Mouse (Mus musculus) hindbrain, postnatal 0 days (tissue): ENCODE results near the gene Caskin1. TPM values are rescaled to one million over a fixed set of nuclear protein-coding genes. Genes with fewer than 3 reads are reported as not detected.

ENCODE experiments used
- ATAC-seq: fragments of 200-750 bp; cut with Nextera tagmentation; 2 replicates; pipeline ENCODE4 v1.8.0; 2017; ENCODE audit warnings: mild to moderate bottlenecking, moderate TSS enrichment, moderate library complexity
- DNase-seq: peaks from one replicate; pipeline ENCODE4 v3.0.0-alpha.2; 2015; ENCODE audit warnings: low spot score
- H3K27ac ChIP-seq: fragments of 300-500 bp; sonication (generic); 2 replicates; pipeline ENCODE4 v1.5.1; 2014; ENCODE audit warnings: mild to moderate bottlenecking
- H3K27me3 ChIP-seq: fragments of 300-500 bp; sonication (generic); 2 replicates; pipeline ENCODE4 v1.6.1; 2014; ENCODE audit warnings: low read length, mixed read lengths; ENCODE audit not compliant: insufficient read depth
- H3K36me3 ChIP-seq: fragments of 300-500 bp; sonication (generic); 2 replicates; pipeline ENCODE4 v1.6.1; 2014; ENCODE audit warnings: low read length, mixed read lengths; ENCODE audit not compliant: insufficient read depth
- H3K4me1 ChIP-seq: fragments of 300-500 bp; sonication (generic); 2 replicates; pipeline ENCODE4 v1.6.1; 2014; ENCODE audit warnings: antibody characterized with exemption, low read length, mixed read lengths; ENCODE audit not compliant: insufficient read depth
- H3K4me2 ChIP-seq: fragments of 300-500 bp; sonication (generic); 2 replicates; pipeline ENCODE4 v1.6.1; 2014; ENCODE audit warnings: low read depth, mild to moderate bottlenecking, low read length, moderate library complexity, mixed read lengths
- H3K4me3 ChIP-seq: fragments of 300-500 bp; sonication (generic); 2 replicates; pipeline ENCODE4 v1.5.1; 2014; ENCODE audit warnings: low read length
- H3K9ac ChIP-seq: fragments of 300-500 bp; sonication (generic); replicated peaks from 2 replicates; pipeline ENCODE4 v1.6.1; 2014; ENCODE audit warnings: mild to moderate bottlenecking, low read length, moderate library complexity, mixed read lengths
- H3K9me3 ChIP-seq: fragments of 300-500 bp; sonication (generic); 2 replicates; pipeline ENCODE4 v1.6.1; 2016; ENCODE audit warnings: low read length, mixed read lengths
- CTCF ChIP-seq: IDR thresholded peaks from 2 replicates; pipeline ENCODE4 v1.5.1; 2016; ENCODE audit warnings: antibody characterized with exemption, control low read depth, low read depth
- WGBS: fragments of 180-500 bp; shearing (Covaris S2); extraction: QIAGEN DNeasy Blood & Tissue Kit; methylation state at CpG from one replicate; pipeline ENCODE4 v1.1.7; 2014; 5-methylcytosine and 5-hydroxymethylcytosine counted together
- polyA plus RNA-seq: library from polyadenylated mRNA; unstranded; fragments of >200 nt; fragmentation: Nextera tagmentation; extraction: Ambion mirVana; gene quantifications from 2 replicates; pipeline ENCODE4 v1.2.1, GENCODE M21; 2015
- total RNA-seq: library from RNA; depleted of rRNA; stranded (reverse); fragments of >200 nt; gene quantifications from 2 replicates; pipeline ENCODE4 v1.2.3, GENCODE M21; 2014; rRNA removed

Caskin1 gene
- total and polyA plus RNA-seq, 2 experiments from 2014 or later: 42.1 to 163 TPM

DNA sequence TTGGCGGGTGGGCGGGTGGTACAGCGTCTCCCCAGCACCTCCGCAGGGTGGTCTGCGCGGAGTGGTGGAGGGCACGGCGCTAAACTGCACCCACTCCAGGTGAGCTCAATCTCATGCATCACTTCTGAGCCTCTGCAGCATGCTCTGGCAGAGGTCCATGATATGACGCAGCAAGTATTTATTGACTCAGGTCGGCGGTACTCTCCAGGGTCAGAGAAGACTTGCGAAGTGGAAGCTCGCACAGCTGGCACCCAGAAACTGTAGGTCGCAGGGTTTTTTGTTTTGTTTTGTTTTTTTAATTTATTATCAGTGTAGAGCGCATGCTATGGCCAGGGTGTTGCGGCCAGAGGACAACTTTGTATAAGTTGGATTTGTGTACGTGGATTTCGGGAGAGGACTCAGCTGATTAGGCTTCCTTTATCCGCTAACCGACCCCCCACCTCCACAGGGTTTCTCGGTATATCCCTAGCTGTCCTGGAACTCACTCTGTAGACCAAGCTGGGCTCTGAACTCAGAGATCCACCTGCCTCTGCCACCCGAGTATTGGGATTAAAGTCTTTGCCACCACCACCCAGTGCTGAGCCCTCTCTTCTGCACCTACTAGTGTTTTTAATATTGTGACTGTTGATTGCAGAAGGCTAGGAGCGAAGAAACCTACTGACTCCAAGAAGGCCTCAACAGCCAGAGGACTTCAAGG, 60.7 kb downstream of the Caskin1 start:
- Histone ChIP-seq H3K4me1 (peaks cover 26% of the 10 kb centered on the region), H3K9me3 (no peaks in the 10 kb centered on the region), H3K27me3 (no peaks in the 10 kb centered on the region), H3K36me3 (no peaks in the 10 kb centered on the region), H3K9ac (peak overlapping the region; percentile 96; the same call in 1 of the 2 replicates), H3K4me3 (peak overlapping the region; percentile 85), H3K27ac (peak overlapping the region; percentile 99), H3K4me2 (peak overlapping the region; percentile 90)
- peak; percentile 13 for ATAC-seq
- TF ChIP-seq CTCF: no peak
- DNase-seq: peak; percentile 52
- 5% methylated on average over 23 of the region's 23 CpGs for WGBS

DNA sequence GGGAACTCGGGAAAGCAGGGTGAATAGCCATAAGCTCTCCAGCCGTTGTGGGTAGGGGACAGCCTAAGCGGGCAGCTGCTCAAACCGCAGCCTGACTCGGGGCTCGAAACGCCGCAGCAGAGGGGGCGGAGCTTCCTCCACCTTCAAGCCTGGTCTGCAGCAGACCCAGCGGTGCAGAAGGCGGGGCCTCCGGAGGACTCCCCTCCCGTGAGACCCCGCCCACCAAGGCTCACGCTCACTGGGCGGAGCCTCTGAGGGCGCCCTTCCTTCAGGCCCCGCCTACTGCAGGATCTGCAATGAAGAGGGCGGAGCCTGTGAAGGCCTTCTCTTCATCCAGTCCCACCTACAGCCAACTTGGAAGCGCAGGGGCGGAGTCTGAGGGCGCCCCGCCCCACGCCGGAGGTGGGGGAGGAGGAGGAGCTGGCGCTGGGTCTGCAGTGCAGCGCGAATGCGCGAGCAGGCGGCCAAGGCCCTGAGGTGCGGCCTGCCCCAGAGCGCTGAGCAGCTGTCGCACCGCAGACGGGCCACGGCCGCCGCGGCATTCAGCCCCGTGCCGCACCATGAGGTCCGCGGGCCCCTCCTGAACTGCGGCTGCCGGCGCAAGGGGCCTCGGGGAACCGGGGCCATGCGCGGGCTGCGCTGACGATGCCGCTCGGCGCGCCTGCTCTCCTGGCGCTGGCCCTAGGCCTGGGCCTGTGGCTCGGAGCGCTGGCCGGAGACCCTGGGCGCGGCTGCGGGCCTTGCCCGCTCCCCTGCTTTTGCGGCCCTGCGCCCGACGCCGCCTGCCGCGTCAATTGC, 61.4 kb downstream of the Caskin1 start, which contains the start of gene Pkd1:
Gene Pkd1 (plus strand): TSS at position 217 of the 798 bp plus-strand sequence.
- no peaks in the 10 kb centered on the region for H3K9me3 ChIP-seq
- ATAC-seq (peak; percentile 96), DNase-seq (peak; percentile 99)
- peak within 1 kb of the TSS; percentile 85 for H3K4me3 ChIP-seq
- H3K4me1 ChIP-seq: peaks cover 26% of the 10 kb centered on the region
- no peaks in the 10 kb centered on the region for H3K27me3 ChIP-seq
- peak within 1 kb of the TSS; percentile 96 for H3K9ac ChIP-seq
- WGBS: 0% methylated on average over 69 of the region's 72 CpGs
- H3K27ac ChIP-seq: peak within 1 kb of the TSS; percentile 99
- no peaks in the 10 kb centered on the region for H3K36me3 ChIP-seq
- TF ChIP-seq CTCF: no peak
- H3K4me2 ChIP-seq: peak within 1 kb of the TSS; percentile 90

DNA sequence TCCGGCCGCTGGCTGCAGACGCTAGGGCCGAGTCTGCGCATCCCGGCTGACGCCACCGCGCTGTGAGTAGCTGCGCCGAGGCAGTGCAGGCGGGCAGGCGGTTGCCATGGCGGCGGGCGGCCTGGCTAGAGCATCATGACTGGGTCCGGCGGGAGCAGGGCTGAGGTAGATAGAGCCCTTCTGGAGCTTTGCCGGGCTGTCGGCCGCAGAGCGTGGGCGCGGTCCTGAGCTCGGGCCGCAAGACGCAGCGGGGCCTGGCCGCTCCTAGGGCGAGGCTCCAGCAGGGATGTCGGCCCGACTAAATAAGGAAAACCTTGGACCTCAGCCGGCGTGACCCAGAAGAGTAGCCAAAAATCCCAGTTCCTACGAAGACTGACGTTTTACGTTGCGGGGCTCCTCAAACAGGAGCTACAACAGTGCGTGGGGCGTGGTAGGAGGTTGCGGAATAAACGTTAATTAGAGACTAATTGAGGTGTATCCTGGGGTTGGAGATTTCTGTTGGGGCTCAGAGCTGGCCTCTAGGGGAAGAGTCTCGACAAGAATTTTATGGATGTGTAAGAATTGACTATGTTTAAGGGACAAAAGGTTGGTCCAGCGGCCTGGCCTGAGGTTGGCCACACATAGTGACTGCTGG, 62.1 kb downstream of the Caskin1 start:
- peak overlapping the region; percentile 99 for H3K27ac ChIP-seq
- peak overlapping the region; percentile 96 for H3K9ac ChIP-seq
- H3K9me3 ChIP-seq: no peaks in the 10 kb centered on the region
- no peak for TF ChIP-seq CTCF
- DNase-seq (peak; percentile 88), ATAC-seq (peak; percentile 75)
- no peaks in the 10 kb centered on the region for H3K27me3 ChIP-seq
- no peaks in the 10 kb centered on the region for H3K36me3 ChIP-seq
- peak overlapping the region; percentile 85 for H3K4me3 ChIP-seq
- peaks cover 26% of the 10 kb centered on the region for H3K4me1 ChIP-seq
- WGBS: under 1% methylated on average over 44 of the region's 44 CpGs
- peak overlapping the region; percentile 90 for H3K4me2 ChIP-seq

DNA sequence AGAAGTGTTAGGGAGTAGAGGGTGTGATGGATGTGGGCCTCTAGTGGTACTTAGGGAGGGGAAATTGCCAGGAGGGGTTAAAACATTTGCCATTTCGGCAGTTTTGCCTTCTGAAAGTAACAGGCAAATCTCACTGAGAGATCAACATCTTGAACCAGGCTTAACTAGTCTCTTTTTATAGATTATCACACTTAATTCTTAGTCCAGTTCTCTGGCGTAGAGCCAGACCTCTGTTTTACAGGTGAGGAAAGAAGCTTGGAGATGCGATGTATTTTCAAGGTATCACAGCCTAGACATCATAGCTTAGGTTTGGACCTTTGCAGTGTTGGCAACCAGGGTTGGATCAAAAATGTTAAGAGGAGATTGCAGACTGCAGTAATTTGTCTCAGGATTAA, 62.6 kb downstream of the Caskin1 start:
- no peaks in the 10 kb centered on the region for H3K36me3 ChIP-seq
- peak overlapping the region; percentile 96 for H3K9ac ChIP-seq
- H3K4me2 ChIP-seq: peak overlapping the region; percentile 90
- ATAC-seq (no peak), DNase-seq (no peak)
- peak overlapping the region; percentile 85 for H3K4me3 ChIP-seq
- peaks cover 26% of the 10 kb centered on the region for H3K4me1 ChIP-seq
- 40% methylated on average over 3 of the region's 3 CpGs for WGBS
- peak overlapping the region; percentile 99 for H3K27ac ChIP-seq
- no peaks in the 10 kb centered on the region for H3K27me3 ChIP-seq
- no peak for TF ChIP-seq CTCF
- no peaks in the 10 kb centered on the region for H3K9me3 ChIP-seq

DNA sequence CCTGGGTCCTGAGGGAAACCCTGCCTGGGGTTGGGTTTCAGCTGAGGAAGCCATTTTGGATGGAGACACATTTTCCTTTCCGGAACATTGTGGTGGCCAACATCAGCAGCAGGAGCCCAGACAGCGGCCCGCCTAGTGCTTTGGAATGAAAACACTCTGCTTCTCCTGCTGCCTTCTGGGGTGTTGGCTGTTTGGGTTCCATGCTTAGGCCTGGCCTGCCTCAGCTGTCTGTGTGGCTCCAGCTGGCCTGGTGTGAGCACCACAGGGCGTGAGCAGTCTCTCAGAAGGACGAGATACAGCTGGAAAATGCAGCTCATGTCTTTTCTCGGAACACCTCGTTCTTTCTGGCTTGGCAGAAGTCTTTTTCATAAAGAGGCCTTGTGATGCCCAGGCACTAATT, 68.7 kb downstream of the Caskin1 start:
- no peak for TF ChIP-seq CTCF
- Histone ChIP-seq H3K4me2 (no peak overlapping the region), H3K4me1 (peaks cover 27% of the 10 kb centered on the region), H3K27me3 (no peaks in the 10 kb centered on the region), H3K36me3 (no peaks in the 10 kb centered on the region), H3K9me3 (no peaks in the 10 kb centered on the region), H3K27ac (peak overlapping the region; percentile 79; the same call in 1 of the 2 replicates), H3K4me3 (no peak overlapping the region), H3K9ac (no peak overlapping the region)
- 82% methylated on average over 7 of the region's 7 CpGs for WGBS
- DNase-seq (no peak), ATAC-seq (no peak)

Other genes with a start within 250 kb of the Caskin1 start
- 6.8 and 10.2 TPM in 2 replicates for gene Ccnf, start 237.1 kb upstream of the Caskin1 start, total RNA-seq
- gene Ccnf, start 237.1 kb upstream of the Caskin1 start, polyA plus RNA-seq: 7.1 and 7.6 TPM in 2 replicates
- 0.90 and 1.5 TPM in 2 replicates for gene Abca17, start 137.5 kb upstream of the Caskin1 start, total RNA-seq
- gene Abca17, start 137.5 kb upstream of the Caskin1 start, polyA plus RNA-seq: 1.0 and 1.2 TPM in 2 replicates
- 98.9 and 102 TPM in 2 replicates for gene Abca3, start 136.7 kb upstream of the Caskin1 start, total RNA-seq
- gene Abca3, start 136.7 kb upstream of the Caskin1 start, polyA plus RNA-seq: 26.1 and 27.3 TPM in 2 replicates
- gene Rnps1, start 74.0 kb upstream of the Caskin1 start, total RNA-seq: 234 and 244 TPM in 2 replicates
- gene Rnps1, start 74.0 kb upstream of the Caskin1 start, polyA plus RNA-seq: 287 and 295 TPM in 2 replicates
- gene Eci1, start 62.0 kb upstream of the Caskin1 start, total RNA-seq: 45.2 and 47.9 TPM in 2 replicates
- gene Eci1, start 62.0 kb upstream of the Caskin1 start, polyA plus RNA-seq: 56.8 and 60.6 TPM in 2 replicates
- 4.7 and 7.0 TPM in 2 replicates for gene Dnase1l2, start 45.5 kb upstream of the Caskin1 start, total RNA-seq
- gene Dnase1l2, start 45.5 kb upstream of the Caskin1 start, polyA plus RNA-seq: 0.71 and 1.1 TPM in 2 replicates
- 32.4 and 36.3 TPM in 2 replicates for gene E4f1, start 18.3 kb upstream of the Caskin1 start, total RNA-seq
- 28.0 and 33.5 TPM in 2 replicates for gene E4f1, start 18.3 kb upstream of the Caskin1 start, polyA plus RNA-seq
- gene Pgp, start 18.2 kb upstream of the Caskin1 start, total RNA-seq: 71.7 and 74.1 TPM in 2 replicates
- gene Pgp, start 18.2 kb upstream of the Caskin1 start, polyA plus RNA-seq: 94.1 and 97.6 TPM in 2 replicates
- 0.47 and 4.0 TPM in 2 replicates for gene Bricd5, start 14.7 kb upstream of the Caskin1 start, total RNA-seq
- 1.3 and 1.4 TPM in 2 replicates for gene Bricd5, start 14.7 kb upstream of the Caskin1 start, polyA plus RNA-seq
- gene Mlst8, start 9.5 kb upstream of the Caskin1 start, total RNA-seq: 45.9 and 55.3 TPM in 2 replicates
- 26.3 and 26.4 TPM in 2 replicates for gene Mlst8, start 9.5 kb upstream of the Caskin1 start, polyA plus RNA-seq
- 159 and 165 TPM in 2 replicates for gene Traf7, start 39.3 kb downstream of the Caskin1 start, total RNA-seq
- 64.0 and 66.1 TPM in 2 replicates for gene Traf7, start 39.3 kb downstream of the Caskin1 start, polyA plus RNA-seq
- gene Rab26, start 45.6 kb downstream of the Caskin1 start, total RNA-seq: 2.7 and 4.0 TPM in 2 replicates
- gene Rab26, start 45.6 kb downstream of the Caskin1 start, polyA plus RNA-seq: 10.6 and 14.7 TPM in 2 replicates
- gene Pkd1, start 61.2 kb downstream of the Caskin1 start, total RNA-seq: 87.9 and 99.2 TPM in 2 replicates
- gene Pkd1, start 61.2 kb downstream of the Caskin1 start, polyA plus RNA-seq: 14.9 and 16.0 TPM in 2 replicates
- 98.0 and 114 TPM in 2 replicates for gene Tsc2, start 144.0 kb downstream of the Caskin1 start, total RNA-seq
- gene Tsc2, start 144.0 kb downstream of the Caskin1 start, polyA plus RNA-seq: 45.7 and 51.2 TPM in 2 replicates
- gene Nthl1, start 144.1 kb downstream of the Caskin1 start, total RNA-seq: 4.2 and 5.6 TPM in 2 replicates
- gene Nthl1, start 144.1 kb downstream of the Caskin1 start, polyA plus RNA-seq: 7.2 and 7.8 TPM in 2 replicates
- 72.8 and 91.1 TPM in 2 replicates for gene Slc9a3r2, start 161.7 kb downstream of the Caskin1 start, total RNA-seq
- 57.6 and 60.6 TPM in 2 replicates for gene Slc9a3r2, start 161.7 kb downstream of the Caskin1 start, polyA plus RNA-seq
- gene Npw, start 169.9 kb downstream of the Caskin1 start, total RNA-seq: 0.78 TPM in 1 of 2 replicates, not detected in the other
- 0.65 and 0.81 TPM in 2 replicates for gene Npw, start 169.9 kb downstream of the Caskin1 start, polyA plus RNA-seq
- 40.9 and 47.0 TPM in 2 replicates for gene Zfp598, start 181.1 kb downstream of the Caskin1 start, total RNA-seq
- 14.2 and 14.6 TPM in 2 replicates for gene Zfp598, start 181.1 kb downstream of the Caskin1 start, polyA plus RNA-seq
- gene Syngr3, start 201.4 kb downstream of the Caskin1 start, total RNA-seq: 331 and 347 TPM in 2 replicates
- 280 and 294 TPM in 2 replicates for gene Syngr3, start 201.4 kb downstream of the Caskin1 start, polyA plus RNA-seq
- gene Gfer, start 207.6 kb downstream of the Caskin1 start, total RNA-seq: 21.1 and 26.1 TPM in 2 replicates
- 39.7 and 41.4 TPM in 2 replicates for gene Gfer, start 207.6 kb downstream of the Caskin1 start, polyA plus RNA-seq
- gene Noxo1, start 207.6 kb downstream of the Caskin1 start, total RNA-seq: 6.1 and 8.1 TPM in 2 replicates
- gene Noxo1, start 207.6 kb downstream of the Caskin1 start, polyA plus RNA-seq: 1.4 and 2.2 TPM in 2 replicates
- 53.2 and 55.2 TPM in 2 replicates for gene Tbl3, start 219.1 kb downstream of the Caskin1 start, total RNA-seq
- 43.5 and 49.2 TPM in 2 replicates for gene Tbl3, start 219.1 kb downstream of the Caskin1 start, polyA plus RNA-seq
- gene Rnf151, start 229.5 kb downstream of the Caskin1 start, total RNA-seq: not detected in 2 replicates
- not detected in 2 replicates for gene Rnf151, start 229.5 kb downstream of the Caskin1 start, polyA plus RNA-seq
- 2,181 and 2,600 TPM in 2 replicates for gene Rps2, start 229.5 kb downstream of the Caskin1 start, total RNA-seq
- gene Rps2, start 229.5 kb downstream of the Caskin1 start, polyA plus RNA-seq: 809 and 820 TPM in 2 replicates
- gene Ndufb10, start 235.9 kb downstream of the Caskin1 start, total RNA-seq: 135 and 157 TPM in 2 replicates
- 353 and 356 TPM in 2 replicates for gene Ndufb10, start 235.9 kb downstream of the Caskin1 start, polyA plus RNA-seq
- gene Rpl3l, start 239.2 kb downstream of the Caskin1 start, total RNA-seq: 1.3 TPM in 1 of 2 replicates, not detected in the other
- gene Rpl3l, start 239.2 kb downstream of the Caskin1 start, polyA plus RNA-seq: 0.41 and 0.52 TPM in 2 replicates
- gene Msrb1, start 248.0 kb downstream of the Caskin1 start, total RNA-seq: 17.0 and 19.6 TPM in 2 replicates
- gene Msrb1, start 248.0 kb downstream of the Caskin1 start, polyA plus RNA-seq: 22.7 and 25.5 TPM in 2 replicates